32 mouse cellular contexts compared by ENCODE assay signal in genomic region chr12:40427606-40428005, GRCm38 (mm10). TPM values are rescaled to one million over a fixed set of nuclear protein-coding genes. Genes with fewer than 3 reads are reported as not detected.
DNase-seq lines count a peak whose midpoint lies in the region; ATAC-seq and TF ChIP-seq lines count a peak whose summit lies in the region.
"Had no signal": no experiment of that assay in that cellular context is flagged by ENCODE, and none has a peak within 500 bp of the region (broad histone marks: within the 10 kb centered on the region; RNA-seq: fewer than 3 reads in every experiment).

No protein-coding gene starts in this region.

- no peak overlapping the region for H3K27ac ChIP-seq in thymus, adult 2 months (ENCODE audit: control insufficient read depth, insufficient read depth, low read length)
- no peak overlapping the region for H3K27ac ChIP-seq in hindbrain, embryonic 11.5 days (ENCODE audit: low read depth, low read length)
- H3K27ac ChIP-seq: forebrain, embryonic 13.5 days; heart, embryonic 10.5 days; hindbrain, embryonic 14.5 days; left cerebral cortex, adult 2 months; limb, embryonic 12.5 days; lung, embryonic 15.5 days; midbrain, embryonic 10.5 days; midbrain, embryonic 15.5 days; stomach, embryonic 15.5 days had no signal

- H3K9me3 ChIP-seq in hindbrain, embryonic 11.5 days (ENCODE audit: control insufficient read depth, low read length): no peaks in the 10 kb centered on the region
- H3K9me3 ChIP-seq: forebrain, embryonic 13.5 days; G1E; heart, embryonic 10.5 days; limb, embryonic 12.5 days; lung, embryonic 15.5 days; midbrain, embryonic 10.5 days; midbrain, embryonic 15.5 days; stomach, embryonic 15.5 days had no signal

- H3K27me3 ChIP-seq in thymus, adult 2 months (ENCODE audit: control insufficient read depth, insufficient read depth, low read length): no peaks in the 10 kb centered on the region
- H3K27me3 ChIP-seq in splenic B cell, adult 2 months (ENCODE audit: control insufficient read depth, insufficient read depth, low read length, poor library complexity, severe bottlenecking): no peaks in the 10 kb centered on the region; the same call in 1 of the 2 replicates
- H3K27me3 ChIP-seq in hindbrain, embryonic 11.5 days (ENCODE audit: control insufficient read depth, insufficient read depth, low read length): no peaks in the 10 kb centered on the region
- H3K27me3 ChIP-seq: forebrain, embryonic 13.5 days; limb, embryonic 12.5 days; lung, embryonic 15.5 days; midbrain, embryonic 15.5 days; stomach, embryonic 15.5 days had no signal

- WGBS in thymus, adult 2 months: 65% methylated on average over 10 of the region's 10 CpGs
- WGBS in hindbrain, embryonic 11.5 days: 89% methylated on average over 10 of the region's 10 CpGs

- DNase-seq in thymus, postnatal 4 days: peak; percentile 7
- no peak for DNase-seq in thymus, adult 2 months
- DNase-seq in splenic B cell, adult 2 months (ENCODE audit: low read depth, low spot score): peak; percentile 6
- no peak for DNase-seq in hindbrain, embryonic 11.5 days (ENCODE audit: low spot score)
- no peak for DNase-seq in thymus, postnatal 14 days
- DNase-seq in cerebellum, postnatal 25 days: no peak
- DNase-seq: adrenal gland, postnatal 14 days; cerebellum, adult 11-12 months; cerebellum, postnatal 10 days; gastrocnemius, postnatal 25 days; heart, adult 11 months; heart, postnatal 36 days; kidney, adult 2 months; kidney, postnatal 14 days; lung, postnatal 36 days; retina, postnatal 1 day; right cerebral cortex, postnatal 14 days; thymus, postnatal 25 days had no signal

- H3K4me2 ChIP-seq in hindbrain, embryonic 11.5 days (replicated peaks; ENCODE audit: low read depth, low read length): no peak overlapping the region
- H3K4me2 ChIP-seq: forebrain, embryonic 13.5 days; hindbrain, embryonic 14.5 days; limb, embryonic 12.5 days; liver, embryonic 11.5 days; lung, embryonic 15.5 days; midbrain, embryonic 15.5 days; stomach, embryonic 15.5 days had no signal

- peak; percentile 75 for ATAC-seq in common myeloid progenitor, adult 5-6 weeks (replicated peaks; ENCODE audit: low read depth, poor library complexity, severe bottlenecking)
- ATAC-seq in megakaryocyte progenitor cell, adult 5-6 weeks (replicated peaks; ENCODE audit: poor library complexity): peak; percentile 68
- ATAC-seq in hindbrain, embryonic 11.5 days (ENCODE audit: low FRiP score): no peak
- ATAC-seq: forebrain, embryonic 13.5 days; midbrain, embryonic 15.5 days had no signal

- TF ChIP-seq CTCF in thymus, adult 2 months (IDR thresholded peaks at IDR 0.05; ENCODE audit: borderline replicate concordance, control insufficient read depth, extremely low read depth, insufficient read depth, low read length, poor library complexity): no peak

- no peak for TF ChIP-seq POLR2A in thymus, adult 2 months (IDR thresholded peaks at IDR 0.05; ENCODE audit: control insufficient read depth, extremely low read depth, insufficient read depth, low read length, poor library complexity)

- H3K4me3 ChIP-seq in thymus, adult 2 months (ENCODE audit: control insufficient read depth, insufficient read depth, low read length): no peak overlapping the region
- no peak overlapping the region for H3K4me3 ChIP-seq in hindbrain, embryonic 11.5 days (ENCODE audit: low read depth, low read length)
- H3K4me3 ChIP-seq: forebrain, embryonic 13.5 days; heart, embryonic 10.5 days; left cerebral cortex, adult 2 months; limb, embryonic 12.5 days; lung, embryonic 15.5 days; midbrain, embryonic 10.5 days; midbrain, embryonic 15.5 days; myocyte; stomach, embryonic 15.5 days had no signal

- no peaks in the 10 kb centered on the region for H3K36me3 ChIP-seq in thymus, adult 2 months (ENCODE audit: control insufficient read depth, insufficient read depth, low read length)
- H3K36me3 ChIP-seq in splenic B cell, adult 2 months (ENCODE audit: control insufficient read depth, insufficient read depth, low read length, poor library complexity, severe bottlenecking): no peaks in the 10 kb centered on the region
- H3K36me3 ChIP-seq in hindbrain, embryonic 11.5 days (ENCODE audit: control insufficient read depth, insufficient read depth, low read length): no peaks in the 10 kb centered on the region
- H3K36me3 ChIP-seq: heart, embryonic 10.5 days; limb, embryonic 12.5 days; lung, embryonic 15.5 days; midbrain, embryonic 15.5 days; stomach, embryonic 15.5 days had no signal

- peaks cover 4% of the 10 kb centered on the region for H3K4me1 ChIP-seq in thymus, adult 2 months (replicated peaks; ENCODE audit: control insufficient read depth, insufficient read depth, low read length)
- H3K4me1 ChIP-seq in hindbrain, embryonic 11.5 days (replicated peaks; ENCODE audit: control insufficient read depth, insufficient read depth, low read length): no peaks in the 10 kb centered on the region
- H3K4me1 ChIP-seq: midbrain, embryonic 15.5 days had no signal

- no peak overlapping the region for H3K9ac ChIP-seq in hindbrain, embryonic 11.5 days (ENCODE audit: low read depth, low read length)
- H3K9ac ChIP-seq: forebrain, embryonic 13.5 days; hindbrain, embryonic 14.5 days; limb, embryonic 12.5 days; lung, embryonic 15.5 days; midbrain, embryonic 15.5 days; stomach, embryonic 15.5 days had no signal

RNA-seq across cellular contexts. Expression of gene Zfp277, which starts 18.1 kb away (rescaled TPM):
- polyA plus RNA-seq in thymus, adult 2 months (2012; rRNA removed): 5.6 and 8.6 TPM in 2 replicates
- total RNA-seq in common myeloid progenitor, adult 5-6 weeks (2017): 32.3 and 32.9 TPM in 2 replicates
- total RNA-seq in megakaryocyte progenitor cell, adult 5-6 weeks (2015): 34.5 and 38.7 TPM in 2 replicates
- 30.4 and 34.7 TPM in 2 replicates for total RNA-seq in megakaryocyte progenitor cell, adult 5-6 weeks (2017)
- polyA plus RNA-seq in hindbrain, embryonic 11.5 days (2014; fragmentation: Nextera tagmentation; extraction: Ambion mirVana): 42.3 and 46.2 TPM in 2 replicates

RNA-seq across cellular contexts. Expression of gene Dock4, which starts 18.1 kb away (rescaled TPM):
- polyA plus RNA-seq in thymus, adult 2 months (2012; rRNA removed): 2.0 and 2.3 TPM in 2 replicates
- 0.92 and 1.1 TPM in 2 replicates for total RNA-seq in common myeloid progenitor, adult 5-6 weeks (2017)
- total RNA-seq in megakaryocyte progenitor cell, adult 5-6 weeks (2015): 0.64 and 0.90 TPM in 2 replicates
- 0.57 and 1.5 TPM in 2 replicates for total RNA-seq in megakaryocyte progenitor cell, adult 5-6 weeks (2017)
- polyA plus RNA-seq in hindbrain, embryonic 11.5 days (2014; fragmentation: Nextera tagmentation; extraction: Ambion mirVana): 19.8 and 29.4 TPM in 2 replicates

Comparison
In these comparisons a context has a peak if more than half of its experiments do, and no peak if none do; other contexts are left out.
1. DNase-seq: peak in thymus, postnatal 4 days (single experiment) and splenic B cell, adult 2 months (single experiment); none in thymus, adult 2 months (single experiment), hindbrain, embryonic 11.5 days (single experiment), thymus, postnatal 14 days (single experiment) and cerebellum, postnatal 25 days (0 of 2).